Mouse (Mus musculus) neural tube, embryonic 15.5 days (tissue): ENCODE data around the gene Tmem39a. TPM values are rescaled to one million over a fixed set of nuclear protein-coding genes. Genes with fewer than 3 reads are reported as not detected.

Experiments
- ATAC-seq: fragments of 200-750 bp; cut with Nextera tagmentation; 2 replicates; pipeline ENCODE4 v1.8.0; 2017; ENCODE audit warnings: mild to moderate bottlenecking, moderate TSS enrichment, moderate library complexity; ENCODE audit not compliant: low FRiP score
- H3K27ac ChIP-seq: fragments of 300-500 bp; sonication (generic); replicated peaks from 2 replicates; pipeline ENCODE4 v1.5.1; 2015; ENCODE audit warnings: mild to moderate bottlenecking, inconsistent platforms
- H3K27me3 ChIP-seq: fragments of 300-500 bp; sonication (generic); replicated peaks from 2 replicates; pipeline ENCODE4 v1.6.1; 2015; ENCODE audit warnings: inconsistent platforms
- H3K36me3 ChIP-seq: fragments of 300-500 bp; sonication (generic); 2 replicates; pipeline ENCODE4 v1.6.1; 2015; ENCODE audit warnings: inconsistent platforms
- H3K4me1 ChIP-seq: fragments of 300-500 bp; sonication (generic); 2 replicates; pipeline ENCODE4 v1.6.1; 2015; ENCODE audit warnings: inconsistent platforms
- H3K4me2 ChIP-seq: fragments of 300-500 bp; sonication (generic); 2 replicates; pipeline ENCODE4 v1.6.1; 2015; ENCODE audit warnings: inconsistent platforms, mild to moderate bottlenecking, moderate library complexity
- H3K4me3 ChIP-seq: fragments of 300-500 bp; sonication (generic); replicated peaks from 2 replicates; pipeline ENCODE4 v1.5.1; 2015; ENCODE audit warnings: mild to moderate bottlenecking, inconsistent platforms
- H3K9ac ChIP-seq: fragments of 300-500 bp; sonication (generic); replicated peaks from 2 replicates; pipeline ENCODE4 v1.6.1; 2015; ENCODE audit warnings: mild to moderate bottlenecking, inconsistent platforms
- H3K9me3 ChIP-seq: fragments of 300-500 bp; sonication (generic); replicated peaks from 2 replicates; pipeline ENCODE4 v1.6.1; 2016; ENCODE audit warnings: inconsistent platforms
- WGBS: fragments of 180-500 bp; shearing (Covaris S2); methylation state at CpG from one replicate; pipeline ENCODE4 v1.1.7; 2015; ENCODE audit warnings: mixed read lengths; 5-methylcytosine and 5-hydroxymethylcytosine counted together
- polyA plus RNA-seq: library from polyadenylated mRNA; unstranded; fragments of >200 nt; fragmentation: Nextera tagmentation; extraction: Ambion mirVana; gene quantifications from 2 replicates; pipeline ENCODE4 v1.2.1, GENCODE M21; 2015

Gene Tmem39a
- 38.6 and 50.7 TPM in 2 replicates for polyA plus RNA-seq

GRCm38 (mm10) chr16:38558221-38558748 lies at the start of gene Tmem39a:
Gene Tmem39a (plus strand): TSS chr16:38558698.
- Histone ChIP-seq H3K27me3 (peaks cover 34% of the 10 kb centered on the region), H3K36me3 (no peaks in the 10 kb centered on the region), H3K9me3 (no peaks in the 10 kb centered on the region), H3K4me1 (peaks cover under 1% of the 10 kb centered on the region; the same call in 1 of the 2 replicates), H3K9ac (no peak within 1 kb of the TSS), H3K4me2 (no peak within 1 kb of the TSS), H3K27ac (no peak within 1 kb of the TSS), H3K4me3 (no peak within 1 kb of the TSS)
- 84% methylated on average over 3 of the region's 3 CpGs for WGBS
- no peak for ATAC-seq

- no peaks in the 10 kb centered on the region for H3K9me3 ChIP-seq
- no peak overlapping the region for H3K4me2 ChIP-seq
- H3K4me1 ChIP-seq = no peaks in the 10 kb centered on the region
- H3K9ac ChIP-seq = no peak overlapping the region
- H3K27ac ChIP-seq = no peak overlapping the region
- no peak for ATAC-seq
- no peaks in the 10 kb centered on the region for H3K27me3 ChIP-seq
- 96% methylated on average over 2 of the region's 2 CpGs for WGBS
- H3K4me3 ChIP-seq = no peak overlapping the region
- H3K36me3 ChIP-seq = peaks cover 57% of the 10 kb centered on the region
Observed at GRCm38 (mm10) chr16:38510846-38511245, 47.7 kb upstream of the Tmem39a start.

- no peaks in the 10 kb centered on the region for H3K9me3 ChIP-seq
- peaks cover 14% of the 10 kb centered on the region for H3K4me1 ChIP-seq
- no peaks in the 10 kb centered on the region for H3K27me3 ChIP-seq
- no peak overlapping the region for H3K4me3 ChIP-seq
- no peak overlapping the region for H3K27ac ChIP-seq
- peaks cover 22% of the 10 kb centered on the region for H3K36me3 ChIP-seq
- no peak overlapping the region for H3K9ac ChIP-seq
- H3K4me2 ChIP-seq = no peak overlapping the region
- WGBS = 98% methylated on average over 2 of the region's 2 CpGs
- ATAC-seq = no peak
Observed at GRCm38 (mm10) chr16:38519140-38519539, 39.4 kb upstream of the Tmem39a start.

- Histone ChIP-seq H3K9me3 (no peaks in the 10 kb centered on the region), H3K4me1 (peaks cover 14% of the 10 kb centered on the region), H3K9ac (no peak overlapping the region; the same call in none of the 2 replicates), H3K4me2 (peak overlapping the region; percentile 61), H3K27ac (no peak overlapping the region), H3K36me3 (peaks cover 28% of the 10 kb centered on the region), H3K27me3 (no peaks in the 10 kb centered on the region), H3K4me3 (peak overlapping the region; percentile 98)
- WGBS = 39% methylated on average over 8 of the region's 8 CpGs
- ATAC-seq = no peak
Observed at GRCm38 (mm10) chr16:38521211-38521987, 37.1 kb upstream of the Tmem39a start.

- Histone ChIP-seq H3K36me3 (peaks cover 33% of the 10 kb centered on the region), H3K9me3 (no peaks in the 10 kb centered on the region), H3K27me3 (no peaks in the 10 kb centered on the region), H3K9ac (peak within 1 kb of the TSS; percentile 97), H3K4me2 (peak within 1 kb of the TSS; percentile 61), H3K27ac (peak within 1 kb of the TSS; percentile 93), H3K4me3 (peak within 1 kb of the TSS; percentile 98), H3K4me1 (peaks cover 14% of the 10 kb centered on the region)
- ATAC-seq = peak; percentile 99
- under 1% methylated on average over 73 of the region's 73 CpGs for WGBS
Observed at GRCm38 (mm10) chr16:38522129-38523084, 36.1 kb upstream of the Tmem39a start, which contains the start of gene Timmdc1. Gene Timmdc1 (minus strand): TSS chr16:38522663.

GRCm38 (mm10) chr16:38526264-38526663 lies 32.2 kb upstream of the Tmem39a start:
- Histone ChIP-seq H3K27me3 (no peaks in the 10 kb centered on the region), H3K9ac (no peak overlapping the region), H3K27ac (no peak overlapping the region), H3K4me3 (no peak overlapping the region), H3K4me2 (no peak overlapping the region), H3K4me1 (peaks cover 14% of the 10 kb centered on the region), H3K9me3 (no peaks in the 10 kb centered on the region), H3K36me3 (peaks cover 62% of the 10 kb centered on the region)
- 93% methylated on average over 6 of the region's 6 CpGs for WGBS
- ATAC-seq = no peak

GRCm38 (mm10) chr16:38536544-38537146 lies 21.9 kb upstream of the Tmem39a start:
- Histone ChIP-seq H3K9ac (no peak overlapping the region), H3K27me3 (no peaks in the 10 kb centered on the region), H3K27ac (no peak overlapping the region), H3K4me3 (no peak overlapping the region), H3K36me3 (peaks cover 89% of the 10 kb centered on the region), H3K4me2 (no peak overlapping the region), H3K4me1 (no peaks in the 10 kb centered on the region), H3K9me3 (no peaks in the 10 kb centered on the region)
- WGBS = 48% methylated on average over 8 of the region's 8 CpGs
- no peak for ATAC-seq

GRCm38 (mm10) chr16:38538716-38539380 lies 19.6 kb upstream of the Tmem39a start:
- Histone ChIP-seq H3K27ac (no peak overlapping the region), H3K4me1 (no peaks in the 10 kb centered on the region), H3K9me3 (no peaks in the 10 kb centered on the region), H3K36me3 (peaks cover 86% of the 10 kb centered on the region), H3K4me2 (no peak overlapping the region), H3K4me3 (no peak overlapping the region), H3K9ac (no peak overlapping the region), H3K27me3 (no peaks in the 10 kb centered on the region)
- ATAC-seq = no peak
- WGBS = 93% methylated on average over 13 of the region's 13 CpGs

GRCm38 (mm10) chr16:38548000-38548399 lies 10.5 kb upstream of the Tmem39a start:
- H3K36me3 ChIP-seq = peaks cover 21% of the 10 kb centered on the region
- ATAC-seq = no peak
- H3K4me3 ChIP-seq = 0 out of 2 replicates have a peak overlapping the region, but pooled peaks have one; percentile 97
- H3K9me3 ChIP-seq = no peaks in the 10 kb centered on the region
- H3K9ac ChIP-seq = no peak overlapping the region
- peaks cover 5% of the 10 kb centered on the region; the same call in 1 of the 2 replicates for H3K27me3 ChIP-seq
- H3K4me2 ChIP-seq = peak overlapping the region; percentile 73
- H3K4me1 ChIP-seq = peaks cover 19% of the 10 kb centered on the region
- no peak overlapping the region for H3K27ac ChIP-seq
- 88% methylated on average over 1 of the region's 1 CpGs for WGBS

- peak within 1 kb of the TSS; percentile 96 for H3K9ac ChIP-seq
Observed at GRCm38 (mm10) chr16:38549479-38550396, 8.8 kb upstream of the Tmem39a start, which contains the start of gene Poglut1. Gene Poglut1 (minus strand): TSS chr16:38550258.

More at GRCm38 (mm10) chr16:38549479-38550396, 8.8 kb upstream of the Tmem39a start, which contains the start of gene Poglut1:
- H3K27ac ChIP-seq = peak within 1 kb of the TSS; percentile 89
- peak within 1 kb of the TSS; percentile 97 for H3K4me3 ChIP-seq
- H3K9me3 ChIP-seq = no peaks in the 10 kb centered on the region
- H3K27me3 ChIP-seq = peaks cover 16% of the 10 kb centered on the region
- peak within 1 kb of the TSS; percentile 73 for H3K4me2 ChIP-seq
- 2% methylated on average over 51 of the region's 54 CpGs for WGBS
- peaks cover 9% of the 10 kb centered on the region for H3K36me3 ChIP-seq
- H3K4me1 ChIP-seq = peaks cover 19% of the 10 kb centered on the region
- ATAC-seq = peak; percentile 97
